Mouse (Mus musculus) cerebellum, adult 2 months (tissue): ENCODE data around the gene Gm10803.

Experiments
- CTCF ChIP-seq: fragments of 200-500 bp; IDR thresholded peaks from 2 replicates; pipeline ENCODE4 v1.5.1; 2011; ENCODE audit warnings: low read depth, mild to moderate bottlenecking, control low read depth, low read length, moderate library complexity, borderline replicate concordance; ENCODE audit not compliant: insufficient read depth
- POLR2A ChIP-seq: fragments of 200-500 bp; IDR thresholded peaks from 2 replicates; pipeline ENCODE4 v1.6.1; 2011; ENCODE audit warnings: low read length, control low read depth, borderline replicate concordance; ENCODE audit not compliant: insufficient read depth

GRCm38 (mm10) chr2:93510839-93511238 is 49.5 kb upstream of the Gm10803 start:
- TF ChIP-seq POLR2A (no peak), CTCF (no peak)
